Mouse (Mus musculus): ENCODE results near the gene Gpr3. TPM values are rescaled to one million over a fixed set of nuclear protein-coding genes. Genes with fewer than 3 reads are reported as not detected.

Gpr3 gene
- total RNA-seq, 2 experiments from 2014 or later = not detected

DNA sequence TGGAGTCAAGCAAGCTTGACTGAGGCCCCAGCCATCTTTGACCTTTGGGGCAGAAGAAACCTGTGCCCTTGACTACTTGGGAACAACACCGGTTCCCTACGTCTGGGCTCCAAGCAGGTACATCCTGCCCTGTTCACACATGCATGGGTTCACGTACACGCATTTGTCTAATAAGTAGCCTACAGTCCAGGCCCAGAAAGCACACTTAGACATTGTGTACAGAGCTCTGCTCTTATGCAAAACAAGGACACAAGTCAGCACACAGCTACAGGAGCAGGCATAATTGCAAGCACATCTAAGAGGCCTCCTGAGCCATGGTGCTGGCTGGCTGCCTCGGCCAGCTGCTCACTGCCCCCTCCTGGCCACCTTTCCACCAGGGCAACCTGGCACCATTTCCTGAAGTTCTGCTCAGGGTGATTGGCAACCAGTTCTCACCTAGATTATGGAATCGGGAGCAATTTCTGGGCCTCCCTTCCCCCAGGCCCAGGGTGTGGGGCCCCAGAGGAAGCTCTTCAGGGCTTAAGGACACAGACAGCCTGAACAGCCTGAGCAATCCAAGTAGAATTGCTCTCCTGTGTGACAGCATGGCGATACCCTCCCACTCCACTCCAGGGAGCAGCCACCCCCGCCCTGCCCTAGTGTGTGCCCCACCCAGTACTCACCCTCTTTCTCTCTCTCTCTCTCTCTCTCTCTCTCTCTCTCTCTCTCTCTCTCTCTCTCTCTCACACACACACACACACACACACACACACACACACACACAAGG, 11.1 kb downstream of the Gpr3 start:
- intact Hi-C loops (cut with DNase I) = no loop called here
- DNase-seq = peak; percentile 71 to 74

DNA sequence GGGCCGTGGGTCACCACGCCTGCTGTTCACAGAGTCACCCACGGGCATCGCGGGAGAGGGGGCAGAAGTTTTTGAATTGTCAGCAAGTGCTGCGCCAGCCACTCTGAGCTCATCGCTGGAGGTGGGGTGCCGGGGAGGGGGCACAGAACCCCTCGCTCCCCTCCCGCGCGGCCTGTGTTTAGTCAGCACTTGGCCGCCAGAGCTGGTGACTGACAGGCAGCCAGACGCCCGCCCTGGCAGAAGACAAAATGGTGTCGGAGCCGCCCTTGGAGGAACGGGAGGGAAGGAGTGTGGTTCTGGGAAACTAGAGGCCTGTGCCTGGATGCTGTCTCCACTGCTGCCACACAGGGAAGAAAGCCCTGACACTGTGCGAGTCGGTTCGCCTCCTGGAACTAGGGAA, 12.0 kb downstream of the Gpr3 start:
- DNase-seq = peak; percentile 58 to 59
- intact Hi-C loops (cut with DNase I) = no loop called here

DNA sequence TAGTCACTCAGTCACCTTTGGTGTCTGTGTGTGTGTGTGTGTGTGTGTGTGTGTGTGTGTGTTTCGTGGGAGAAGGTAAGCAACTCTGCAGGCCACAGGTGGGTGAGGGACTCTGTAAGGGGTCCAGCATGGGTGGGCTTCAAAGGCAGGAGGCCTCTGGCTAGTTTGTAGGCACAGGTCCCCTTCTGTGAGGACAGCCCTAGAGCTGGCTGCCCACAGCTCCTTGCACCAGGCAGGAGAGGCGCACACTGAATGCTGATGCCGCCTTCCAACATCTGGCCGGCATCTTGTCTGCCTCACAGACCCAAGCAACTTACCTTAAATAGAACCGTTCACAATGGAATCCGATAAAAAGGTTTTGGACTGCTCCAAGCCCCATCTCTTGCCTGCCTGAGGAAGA, 12.6 kb downstream of the Gpr3 start:
- no peak for DNase-seq
- intact Hi-C loops (cut with DNase I) = loop anchor here (5.0 kb wide), 2 partner anchors 137 to 187 kb away; partner anchors contain the start of gene Ahdc1

DNA sequence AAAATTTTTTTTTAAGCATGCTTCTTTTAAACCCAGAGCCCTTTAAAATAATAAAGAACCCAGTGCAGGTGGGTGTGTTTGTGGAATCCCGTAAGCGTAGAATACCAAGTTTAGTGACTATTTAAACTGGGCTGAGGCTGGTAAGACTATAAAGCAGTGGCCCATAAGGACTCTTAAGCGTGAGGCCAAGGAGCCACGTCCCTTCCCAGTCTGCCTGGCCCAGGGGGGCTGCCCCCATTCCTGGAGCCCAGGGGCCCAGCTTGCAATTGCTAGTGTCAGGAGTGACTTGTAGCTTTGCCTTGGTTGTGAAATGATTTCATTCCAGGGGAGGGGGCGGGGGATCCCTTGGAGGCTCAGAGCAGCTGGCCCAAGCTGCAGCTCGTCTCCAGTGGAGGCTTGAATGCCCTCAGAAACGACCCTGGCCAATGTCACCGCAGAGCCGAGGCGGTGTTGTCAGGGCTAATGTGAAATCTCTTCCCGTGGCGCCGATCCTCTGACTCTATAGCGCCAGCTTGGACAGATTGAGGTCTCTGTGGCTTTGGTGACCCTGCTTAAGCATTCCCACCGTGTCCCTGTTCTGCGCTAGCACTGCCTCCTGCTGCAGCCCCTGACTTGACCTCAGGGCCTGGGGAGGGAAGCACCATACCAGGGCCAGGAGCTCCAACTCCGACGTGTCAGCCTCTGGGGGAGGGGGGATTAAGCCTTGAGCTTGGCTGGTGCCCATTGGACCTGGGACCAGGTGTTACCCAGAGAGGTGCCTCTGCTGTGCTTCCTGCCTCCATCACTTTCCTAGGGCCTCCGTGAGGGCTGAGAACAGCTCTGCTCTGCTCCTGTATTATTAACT, 13.8 kb downstream of the Gpr3 start:
- intact Hi-C loops (cut with DNase I) = loop anchor here (5.0 kb wide), 2 partner anchors 136 to 186 kb away; partner anchors contain the start of gene Ahdc1
- DNase-seq = no peak

DNA sequence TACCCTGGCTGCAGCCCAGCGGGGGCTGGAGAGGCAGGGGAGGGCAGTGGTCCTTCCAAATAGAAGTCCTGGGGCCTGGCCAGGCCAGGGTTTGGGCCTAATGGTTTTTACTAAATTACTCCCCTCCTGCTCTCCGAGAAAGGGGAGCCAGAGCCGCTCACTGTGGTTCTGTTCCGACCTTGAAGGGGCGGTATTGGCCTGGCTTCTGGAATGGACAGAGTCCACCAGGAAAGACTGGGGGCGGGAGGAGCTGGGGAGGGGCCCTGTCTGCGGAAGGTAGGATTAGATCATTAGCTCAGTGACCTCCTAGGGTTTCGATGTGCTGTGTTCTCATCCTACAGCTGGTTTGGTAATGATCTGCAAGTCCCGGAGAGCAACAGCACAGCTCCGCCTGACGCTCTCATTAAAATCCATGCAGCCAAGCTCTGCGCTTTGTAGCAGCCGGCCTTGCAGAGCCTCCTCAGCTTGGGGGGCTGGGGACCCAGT, 14.5 kb downstream of the Gpr3 start:
- intact Hi-C loops (cut with DNase I) = loop anchor here (5.0 kb wide), 2 partner anchors 136 to 186 kb away; partner anchors contain the start of gene Ahdc1
- DNase-seq = no peak

DNA sequence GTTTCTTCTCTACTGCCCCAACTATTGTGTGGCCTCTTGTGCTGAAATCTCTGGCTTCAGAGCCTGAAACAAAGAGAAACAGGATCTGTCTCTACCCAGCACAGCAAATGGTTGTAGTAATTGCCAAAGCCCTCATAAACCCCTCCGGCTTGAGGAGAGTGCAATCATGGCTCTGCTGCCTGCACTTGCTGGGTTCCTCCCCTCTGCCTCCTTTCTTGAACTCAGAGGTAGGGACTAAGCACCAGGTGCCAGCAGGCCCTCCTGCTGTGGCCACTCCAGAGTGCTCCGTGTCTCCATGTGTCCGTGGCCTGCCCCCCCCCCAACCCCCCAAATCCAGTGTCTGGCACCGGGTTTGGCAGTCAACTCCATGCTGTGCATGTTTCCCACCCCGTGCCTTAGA, 15.0 kb downstream of the Gpr3 start:
- intact Hi-C loops (cut with DNase I) = loop anchor here (5.0 kb wide), 2 partner anchors 135 to 185 kb away; partner anchors contain the start of gene Ahdc1
- DNase-seq = no peak

DNA sequence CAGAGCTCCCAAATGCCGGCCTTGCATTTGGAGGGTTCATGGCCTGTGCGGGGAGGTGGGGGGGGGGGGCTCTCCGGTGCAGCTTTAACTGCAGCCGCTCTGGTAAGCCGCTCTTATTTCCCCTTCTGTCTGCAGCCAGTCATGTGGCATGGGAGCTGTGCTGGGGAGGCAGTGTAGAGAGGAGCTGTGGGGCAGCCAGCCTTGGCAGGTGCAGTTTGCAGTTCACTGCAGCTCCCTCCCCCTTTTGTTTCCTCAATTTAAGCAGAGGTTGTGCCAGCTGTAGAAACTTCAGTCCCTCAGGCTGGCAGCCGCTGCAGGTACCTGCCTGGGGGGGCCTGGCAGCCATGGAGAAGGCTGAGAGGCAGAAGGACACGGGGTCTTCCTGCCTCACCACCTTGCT, 15.5 kb downstream of the Gpr3 start:
- intact Hi-C loops (cut with DNase I) = loop anchor here (5.0 kb wide), 2 partner anchors 135 to 185 kb away; partner anchors contain the start of gene Ahdc1
- DNase-seq = no peak

DNA sequence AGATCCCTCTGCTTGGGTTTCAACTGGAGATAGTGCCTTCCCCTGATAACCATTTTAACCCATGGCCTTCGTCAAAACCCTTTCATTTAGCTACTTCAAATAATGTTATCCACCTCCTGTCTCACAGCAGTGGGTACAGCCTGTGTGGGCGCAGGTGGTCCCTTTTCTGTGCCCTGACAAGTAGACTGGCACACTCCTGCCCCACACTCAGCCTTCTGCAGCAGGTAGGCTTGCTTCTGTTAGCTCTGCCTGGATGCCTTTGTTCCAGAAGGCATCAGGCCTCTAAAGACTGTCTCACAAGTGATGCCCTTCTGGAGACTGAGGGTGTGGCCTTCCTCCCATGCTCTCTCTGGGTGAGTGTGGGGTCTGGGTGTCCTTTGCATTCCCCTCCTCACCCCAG, 16.2 kb downstream of the Gpr3 start:
- no peak for DNase-seq
- intact Hi-C loops (cut with DNase I) = loop anchor here (5.0 kb wide), 2 partner anchors 134 to 184 kb away; partner anchors contain the start of gene Ahdc1

DNA sequence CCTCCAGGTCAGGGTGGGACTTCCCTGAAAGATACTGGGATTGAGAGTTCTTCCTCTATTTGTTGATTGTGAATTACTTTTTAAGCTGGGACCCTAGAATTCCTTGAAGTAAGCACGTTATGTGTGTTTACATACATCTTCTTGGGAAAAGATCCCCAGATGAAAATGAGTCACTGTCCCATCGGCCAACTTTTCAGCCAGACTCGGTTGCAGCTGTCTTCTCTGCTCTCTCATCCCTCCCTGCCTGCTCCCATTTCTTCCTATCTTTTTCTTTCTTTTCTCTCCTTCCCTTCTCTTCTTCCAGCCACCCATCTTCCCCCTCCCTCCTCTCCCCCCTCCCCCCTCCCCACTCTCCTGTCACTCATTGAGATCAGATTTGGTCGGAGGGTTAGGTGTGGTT, 17.3 kb downstream of the Gpr3 start:
- DNase-seq = no peak
- intact Hi-C loops (cut with DNase I) = loop anchor here (5.0 kb wide), 2 partner anchors 133 to 183 kb away; partner anchors contain the start of gene Ahdc1

DNA sequence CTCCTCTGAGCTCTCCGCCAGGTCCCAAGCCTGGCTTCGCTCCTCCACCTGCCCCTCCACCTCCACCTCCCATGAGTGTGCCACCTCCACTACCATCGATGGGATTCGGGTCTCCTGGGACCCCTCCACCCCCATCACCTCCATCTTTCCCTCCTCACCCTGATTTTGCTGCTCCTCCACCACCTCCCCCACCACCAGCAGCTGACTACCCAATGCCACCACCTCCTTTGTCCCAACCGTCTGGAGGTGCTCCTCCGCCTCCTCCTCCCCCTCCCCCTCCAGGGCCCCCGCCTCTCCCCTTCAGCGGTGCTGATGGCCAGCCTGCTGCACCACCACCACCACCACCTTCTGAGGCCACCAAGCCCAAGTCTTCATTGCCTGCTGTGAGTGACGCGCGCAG, 17.9 kb downstream of the Gpr3 start:
- DNase-seq = no peak
- intact Hi-C loops (cut with DNase I) = no loop called here

DNA sequence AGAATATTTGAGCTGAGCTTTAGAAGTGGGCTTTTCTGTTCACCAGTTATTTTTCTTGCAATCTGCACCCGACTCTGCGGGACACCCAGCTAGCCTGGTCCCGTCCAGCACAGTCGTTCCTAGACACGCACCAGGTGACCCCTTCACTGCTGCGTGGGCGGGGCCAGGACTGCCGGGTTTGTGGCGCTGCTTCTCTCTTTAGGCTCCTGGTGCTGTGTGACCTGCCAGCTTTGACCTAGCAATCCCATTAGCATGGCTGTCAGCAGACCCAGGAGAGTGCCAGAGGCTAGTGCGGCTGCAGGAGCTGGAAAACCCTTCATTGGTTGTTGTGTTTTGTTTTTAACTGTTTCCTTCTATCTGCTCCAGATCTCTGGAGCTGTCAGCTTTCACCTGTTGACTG, 22.9 kb downstream of the Gpr3 start:
- intact Hi-C loops (cut with DNase I) = no loop called here
- DNase-seq = no peak

DNA sequence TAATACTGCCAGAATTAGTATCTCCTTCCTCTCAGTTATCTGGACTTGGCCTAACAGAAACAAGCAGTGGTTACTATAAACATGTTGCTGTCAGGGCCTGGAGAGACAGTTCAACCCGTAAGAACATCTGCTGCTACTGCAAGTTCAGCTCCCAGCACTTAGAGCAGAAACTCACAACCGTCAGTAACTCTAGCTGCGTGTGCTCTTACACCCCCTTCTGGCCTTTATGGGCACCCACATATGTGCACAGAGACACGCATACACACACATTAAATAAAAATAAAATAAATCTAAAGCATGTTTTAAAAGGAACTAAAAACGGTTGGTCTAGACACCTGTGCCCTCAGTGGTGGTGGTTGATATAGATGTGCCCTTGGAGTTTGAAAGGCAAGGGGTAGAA, 25.5 kb downstream of the Gpr3 start:
- no peak for DNase-seq
- intact Hi-C loops (cut with DNase I) = no loop called here

DNA sequence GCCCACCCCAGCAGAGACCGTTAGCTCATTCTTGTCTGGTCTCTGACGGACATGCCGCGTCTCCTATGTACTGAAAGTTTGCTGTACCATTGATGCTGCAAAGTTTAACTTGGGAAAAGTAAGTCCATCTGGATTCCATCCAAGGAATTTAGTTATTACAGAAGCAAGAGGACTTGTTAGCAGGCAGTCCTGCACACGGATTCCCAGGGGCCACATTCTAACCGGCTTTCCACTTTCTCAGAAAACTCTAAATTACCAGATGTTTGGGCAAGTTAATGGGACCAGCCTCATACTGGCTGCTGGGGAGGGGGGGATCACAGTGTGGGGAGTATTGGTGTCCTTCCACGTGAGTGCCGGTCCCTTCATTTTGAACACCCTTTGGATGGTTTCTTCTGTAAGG, 26.4 kb downstream of the Gpr3 start:
- intact Hi-C loops (cut with DNase I) = no loop called here

DNA sequence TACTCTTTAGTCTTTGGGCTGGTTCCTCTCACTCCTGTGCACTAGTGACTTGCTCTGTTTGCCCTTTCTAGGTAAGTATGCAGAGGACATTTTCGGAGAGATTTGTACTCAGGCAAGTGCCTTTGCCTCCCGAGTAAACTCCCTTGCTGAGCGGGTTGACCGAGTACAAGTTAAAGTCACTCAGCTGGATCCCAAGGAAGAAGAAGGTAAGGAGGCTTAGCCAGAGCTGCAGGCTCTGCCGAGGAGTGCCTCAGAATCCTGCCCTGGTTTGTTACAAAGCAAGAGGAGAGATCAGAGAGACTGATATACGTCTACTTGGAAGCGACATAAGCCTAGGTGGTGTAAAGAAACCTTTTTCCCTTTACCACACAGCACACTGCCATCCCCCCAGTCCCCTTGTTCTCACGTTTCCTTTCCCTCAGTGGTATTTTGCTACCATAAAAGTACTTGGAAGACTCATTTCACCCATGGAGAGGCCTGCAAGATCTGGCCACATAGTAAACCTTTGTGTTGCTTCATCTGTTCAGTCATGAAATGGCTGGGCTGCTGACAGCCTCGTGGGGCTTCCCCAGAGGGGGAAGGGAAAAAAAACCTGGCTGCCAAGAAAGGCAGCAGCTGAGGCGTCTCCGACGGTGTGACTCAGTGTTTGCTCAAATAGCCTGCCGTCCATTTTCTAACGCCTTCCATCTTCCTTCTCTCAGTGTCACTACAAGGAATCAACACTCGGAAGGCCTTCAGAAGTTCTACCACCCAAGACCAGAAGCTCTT, 27.3 kb downstream of the Gpr3 start:
- intact Hi-C loops (cut with DNase I) = no loop called here
- peak; percentile 51 to 61 for DNase-seq

More for the DNA sequence above, 26.4 kb downstream of the Gpr3 start:
- no peak for DNase-seq

DNA sequence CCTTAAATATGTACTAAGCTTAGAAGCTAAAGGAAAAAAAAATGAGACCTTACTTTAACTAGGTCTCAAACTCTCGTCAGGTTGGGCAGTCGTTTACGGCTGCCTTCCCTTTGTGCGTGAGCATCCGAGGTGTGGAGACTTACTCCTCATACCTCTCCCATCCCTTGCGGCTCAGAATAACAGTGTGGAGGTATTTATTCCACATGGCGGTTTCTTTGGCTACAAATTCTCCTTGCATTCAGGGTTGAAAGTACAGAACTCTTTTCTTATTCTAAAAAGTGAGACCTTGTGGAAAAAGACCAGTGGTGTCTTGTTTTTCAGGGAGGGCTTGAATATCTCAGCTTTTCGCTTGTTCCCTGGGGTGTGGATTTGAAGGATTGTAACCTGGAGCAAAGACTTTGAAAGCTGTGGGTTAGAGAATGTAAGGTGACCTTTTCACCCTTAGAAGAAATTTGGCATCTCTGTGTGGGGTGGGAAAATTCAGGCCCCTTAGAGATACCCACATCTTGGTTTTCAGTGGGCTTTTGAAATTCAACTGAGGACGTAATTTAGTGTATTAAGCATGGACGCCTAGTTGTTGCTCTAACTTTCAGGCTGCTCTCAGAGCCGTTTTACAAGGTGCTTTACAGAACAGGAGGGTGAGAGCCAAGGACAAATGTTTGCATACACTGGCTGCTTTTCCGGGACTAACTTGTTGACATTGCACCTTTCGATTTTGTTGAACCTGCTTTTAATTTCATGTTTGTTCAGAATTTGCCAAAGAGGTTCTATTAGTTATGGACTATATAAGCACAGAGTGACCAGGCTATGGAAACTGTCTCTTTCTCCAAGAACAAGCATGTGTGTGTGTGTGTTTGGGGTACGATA, 28.1 kb downstream of the Gpr3 start:
- intact Hi-C loops (cut with DNase I) = no loop called here
- no peak for DNase-seq

DNA sequence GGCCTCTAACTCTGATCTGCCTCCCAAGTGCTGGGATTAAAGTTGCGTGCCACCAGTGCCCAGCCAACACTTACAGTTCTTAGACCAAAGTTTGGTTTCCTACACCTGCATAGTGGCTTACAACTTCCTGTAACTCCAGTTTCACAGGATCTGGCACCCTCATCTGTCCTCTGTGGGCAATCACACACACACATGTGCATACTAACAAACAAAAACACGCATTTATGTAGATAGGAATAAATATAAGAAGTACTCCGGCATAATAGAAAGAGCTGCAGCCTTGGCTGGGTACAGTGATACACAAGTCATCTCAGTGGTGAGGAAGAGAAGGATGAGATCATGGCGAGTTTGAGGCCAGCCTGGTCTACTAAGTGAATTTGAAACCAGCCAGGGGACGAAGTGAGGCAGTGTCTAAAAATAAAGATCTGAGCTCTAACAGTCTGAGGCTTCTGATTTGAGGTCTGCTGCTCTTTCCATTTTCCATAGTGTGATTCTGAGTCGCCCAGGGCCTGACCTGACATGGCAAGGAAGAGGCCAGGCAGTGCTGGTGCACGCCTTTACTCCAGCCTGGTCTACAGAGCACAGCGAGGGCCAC, 29.8 kb downstream of the Gpr3 start:
- intact Hi-C loops (cut with DNase I) = no loop called here

DNA sequence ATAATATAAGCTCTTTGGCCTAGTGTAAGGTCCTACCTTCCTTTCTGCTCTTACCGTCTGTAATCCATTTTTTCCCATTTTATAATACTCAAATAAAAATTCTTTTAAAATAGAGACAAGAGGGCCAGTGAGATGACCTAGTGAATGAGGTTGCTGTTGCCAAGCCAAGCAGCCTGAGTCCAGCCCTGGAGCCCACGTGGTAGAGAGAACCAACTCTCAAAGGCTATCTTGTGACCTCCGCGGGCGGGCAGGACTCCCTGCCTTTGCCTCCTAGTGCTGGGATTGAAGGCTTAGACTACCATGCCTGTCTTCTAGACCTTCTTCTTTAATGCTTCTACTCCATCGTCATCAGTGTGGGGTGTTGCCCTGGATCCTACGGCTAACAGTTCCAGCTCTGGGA, 33.1 kb downstream of the Gpr3 start:
- intact Hi-C loops (cut with DNase I) = no loop called here

More for the DNA sequence above, 29.8 kb downstream of the Gpr3 start:
- DNase-seq = no peak

DNA sequence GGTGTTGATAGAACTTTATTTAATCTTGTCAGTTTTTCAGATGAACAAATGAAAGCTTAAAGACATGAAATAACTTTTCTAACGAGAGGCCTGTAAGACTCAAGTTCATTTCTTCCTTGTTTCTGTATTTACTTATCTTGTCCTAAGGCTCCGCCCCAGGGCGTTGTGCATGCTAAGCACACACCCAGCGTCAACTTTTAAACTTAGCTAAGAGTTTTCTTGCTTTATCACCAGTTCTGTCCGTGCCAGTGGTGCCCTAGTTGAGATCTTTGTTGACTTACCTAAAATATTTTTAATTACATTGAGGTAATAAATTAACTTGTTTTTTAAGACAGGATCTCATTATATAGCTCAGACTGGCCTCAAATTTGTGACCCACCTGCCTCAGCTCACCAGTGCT, 34.0 kb downstream of the Gpr3 start:
- intact Hi-C loops (cut with DNase I) = no loop called here
- no peak for DNase-seq

More for the DNA sequence above, 33.1 kb downstream of the Gpr3 start:
- no peak for DNase-seq
